Mouse (Mus musculus): ENCODE data around the gene Mrpl49.

The Mrpl49 gene

DNA sequence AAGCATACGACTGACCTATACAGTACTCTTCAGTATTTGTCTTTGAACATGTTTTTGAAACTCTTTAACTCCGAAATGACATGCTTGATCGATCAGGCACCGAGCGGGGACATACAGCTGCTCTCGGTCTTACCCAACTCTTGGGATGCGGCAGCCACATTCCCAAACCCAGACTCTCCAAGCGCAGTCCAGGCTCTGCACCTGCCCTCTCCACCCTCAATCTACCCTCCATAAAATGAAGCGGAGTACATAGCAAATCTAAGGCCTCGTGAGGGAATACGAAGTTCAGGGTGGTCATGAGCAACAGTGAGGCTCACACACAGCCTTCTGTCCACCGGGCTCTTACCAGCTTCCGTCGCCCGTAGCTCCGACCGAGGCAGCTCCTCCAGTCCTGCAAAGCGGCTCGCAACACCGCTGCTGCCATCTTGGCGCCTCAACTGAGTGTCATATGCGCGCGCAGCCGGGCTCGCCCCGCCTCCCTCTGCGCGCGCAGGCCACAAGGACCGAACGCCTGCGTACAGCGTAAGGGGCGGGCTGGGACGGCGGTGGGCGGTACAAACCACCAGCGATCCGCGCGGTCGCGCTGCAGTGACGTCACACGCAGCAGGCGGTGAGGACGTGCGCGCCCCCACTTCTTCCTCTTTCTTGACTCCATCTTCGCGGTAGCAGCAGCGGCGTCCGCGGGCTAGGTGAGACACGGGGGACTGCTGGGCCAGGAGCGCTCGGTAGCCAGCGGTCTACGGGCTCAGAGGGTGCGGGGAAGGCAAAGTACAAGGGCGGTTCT, at the start of gene Mrpl49, which contains the start of gene Fau:
Gene Mrpl49 (minus strand): TSS at position 473 of the 784 bp plus-strand sequence.
Gene Fau (plus strand): TSS at position 532 of the 784 bp plus-strand sequence.
- DNase-seq (ENCODE audit: low spot score in 2 of 2), result peak; percentile 97

- DNase-seq (ENCODE audit: low spot score in 2 of 2), result no peak
Observed at GRCm38 (mm10) chr19:6105586-6105985, 48.0 kb upstream of the Mrpl49 start, which contains the start of gene Naaladl1. TSS of gene Naaladl1 (plus strand) at chr19:6105782.

DNA sequence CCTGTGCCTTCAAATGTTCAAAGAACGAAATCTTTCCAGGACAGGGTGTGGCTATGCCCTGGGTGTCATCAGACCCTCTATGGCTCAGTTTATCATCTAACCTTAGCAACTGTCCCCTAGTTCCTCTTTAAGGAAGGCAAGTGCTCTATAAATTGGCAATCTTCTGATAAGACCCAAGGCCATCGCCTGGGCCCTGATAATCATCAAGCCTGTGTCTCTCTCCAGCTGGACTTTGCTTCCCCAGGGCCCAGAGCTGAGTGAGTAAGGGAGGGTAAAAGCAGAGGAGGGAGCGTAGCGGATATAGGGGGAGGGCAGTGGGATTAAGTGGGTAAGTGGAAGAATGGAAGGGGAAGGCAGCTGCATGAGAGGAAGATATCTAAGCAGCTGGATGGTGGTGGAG, 46.9 kb upstream of the Mrpl49 start:
- DNase-seq (ENCODE audit: low spot score in 2 of 2), result no peak

DNA sequence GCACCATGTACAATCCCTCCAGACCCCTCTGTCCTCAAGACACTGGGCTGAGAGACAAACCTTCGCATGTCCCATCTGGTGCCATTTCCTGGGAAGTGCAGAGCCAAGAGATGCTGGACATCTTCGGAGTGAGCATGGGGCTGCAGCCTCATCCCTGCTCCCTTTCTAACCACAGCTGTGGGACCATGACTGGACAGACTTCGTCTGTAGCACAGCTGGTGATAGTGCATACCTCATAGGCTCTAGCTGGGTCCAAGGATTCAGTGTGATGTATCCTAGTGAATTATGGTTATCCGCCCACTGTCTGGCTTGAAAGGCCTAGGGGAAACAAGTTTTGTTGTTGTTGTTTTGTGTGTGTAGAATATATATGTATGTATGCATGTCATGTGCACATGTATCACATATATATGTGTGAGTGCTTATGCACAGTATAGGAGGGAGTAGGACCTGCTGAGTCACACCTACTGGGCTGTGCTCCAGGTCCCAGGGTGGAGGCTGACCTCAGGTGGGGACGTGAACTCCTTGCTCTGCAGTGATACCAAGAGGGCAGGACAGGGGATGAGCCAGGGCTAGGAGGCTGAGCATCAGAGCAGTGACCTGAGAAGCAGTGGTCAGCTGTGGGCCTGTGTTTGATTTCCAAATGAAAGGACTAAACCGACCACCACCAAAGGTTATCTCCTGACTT, 44.7 kb upstream of the Mrpl49 start:
- no peak for DNase-seq (ENCODE audit: low spot score in 2 of 2)

DNA sequence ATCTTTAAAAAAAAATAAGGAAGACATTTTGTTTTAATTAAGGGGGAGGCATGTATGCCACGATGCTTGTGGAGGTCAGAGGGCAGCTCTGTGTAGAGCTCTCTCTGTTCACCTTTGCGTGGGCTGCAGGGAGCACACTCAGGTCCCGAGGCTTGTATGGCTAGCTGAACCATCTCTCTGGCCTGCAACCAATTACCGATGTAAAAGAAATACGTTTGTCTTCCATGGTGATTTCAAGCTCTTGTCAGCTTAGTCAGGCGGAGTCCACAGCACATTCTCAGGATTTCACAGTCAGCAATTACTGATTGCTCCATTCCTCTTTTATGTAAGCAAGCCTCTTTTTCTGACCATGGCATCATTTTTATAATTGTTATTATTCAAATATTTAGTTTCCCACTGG, 43.6 kb upstream of the Mrpl49 start:
- DNase-seq (ENCODE audit: low spot score in 2 of 2), result no peak

- DNase-seq (ENCODE audit: low spot score in 2 of 2), result no peak
Observed at GRCm38 (mm10) chr19:6097847-6098246, 40.3 kb upstream of the Mrpl49 start.

GRCm38 (mm10) chr19:6094119-6094518, 36.5 kb upstream of the Mrpl49 start, which contains the start of gene AC131692.1:
TSS of gene AC131692.1 (plus strand) at chr19:6094419.
- no peak for DNase-seq (ENCODE audit: low spot score in 2 of 2)

DNA sequence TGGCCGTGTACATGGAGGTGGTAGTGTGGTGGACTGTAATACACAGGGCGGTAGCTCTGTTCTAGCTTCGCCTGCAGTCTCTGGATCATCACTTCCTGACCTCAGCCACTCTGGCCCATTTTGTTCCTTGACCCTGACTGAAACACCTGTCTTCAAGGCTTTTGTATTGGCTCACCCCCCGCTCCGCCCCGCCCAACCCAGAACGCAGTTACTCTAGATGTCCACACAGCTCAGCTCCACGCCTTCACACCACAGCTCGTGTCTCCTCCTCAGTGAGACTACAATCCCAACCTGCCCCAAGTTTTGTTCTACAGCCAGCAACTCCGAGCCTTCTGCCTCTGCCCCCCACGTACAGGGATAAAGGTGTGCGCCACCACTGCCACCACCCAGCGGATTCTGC, 31.3 kb upstream of the Mrpl49 start:
- DNase-seq (ENCODE audit: low spot score in 2 of 2), result no peak

DNA sequence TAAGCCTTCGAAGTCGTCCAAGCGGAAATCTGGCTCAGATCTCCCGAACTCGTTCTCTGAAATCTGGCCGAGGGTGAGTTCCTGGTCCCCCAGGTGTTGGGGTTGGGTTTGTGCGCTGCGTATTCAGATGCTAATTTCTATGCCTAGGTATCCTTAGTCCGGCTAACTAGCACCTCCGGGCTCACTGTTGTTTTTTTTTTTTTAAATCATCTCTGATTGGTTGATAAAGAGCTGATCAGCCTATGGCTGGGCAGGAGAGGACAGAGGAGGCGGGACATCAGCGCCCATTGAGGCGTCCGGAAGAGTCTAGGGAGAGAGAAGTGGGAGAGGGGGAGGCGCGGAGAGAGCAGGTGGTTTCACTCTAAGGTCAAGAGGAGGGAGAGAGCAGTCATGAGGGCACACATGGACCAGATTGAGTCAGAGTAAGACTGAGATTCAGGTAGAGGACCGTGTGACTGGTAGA, 27.9 kb upstream of the Mrpl49 start:
- peak in 1 of 2 experiments; percentile 19 for DNase-seq (ENCODE audit: low spot score in 2 of 2)

DNA sequence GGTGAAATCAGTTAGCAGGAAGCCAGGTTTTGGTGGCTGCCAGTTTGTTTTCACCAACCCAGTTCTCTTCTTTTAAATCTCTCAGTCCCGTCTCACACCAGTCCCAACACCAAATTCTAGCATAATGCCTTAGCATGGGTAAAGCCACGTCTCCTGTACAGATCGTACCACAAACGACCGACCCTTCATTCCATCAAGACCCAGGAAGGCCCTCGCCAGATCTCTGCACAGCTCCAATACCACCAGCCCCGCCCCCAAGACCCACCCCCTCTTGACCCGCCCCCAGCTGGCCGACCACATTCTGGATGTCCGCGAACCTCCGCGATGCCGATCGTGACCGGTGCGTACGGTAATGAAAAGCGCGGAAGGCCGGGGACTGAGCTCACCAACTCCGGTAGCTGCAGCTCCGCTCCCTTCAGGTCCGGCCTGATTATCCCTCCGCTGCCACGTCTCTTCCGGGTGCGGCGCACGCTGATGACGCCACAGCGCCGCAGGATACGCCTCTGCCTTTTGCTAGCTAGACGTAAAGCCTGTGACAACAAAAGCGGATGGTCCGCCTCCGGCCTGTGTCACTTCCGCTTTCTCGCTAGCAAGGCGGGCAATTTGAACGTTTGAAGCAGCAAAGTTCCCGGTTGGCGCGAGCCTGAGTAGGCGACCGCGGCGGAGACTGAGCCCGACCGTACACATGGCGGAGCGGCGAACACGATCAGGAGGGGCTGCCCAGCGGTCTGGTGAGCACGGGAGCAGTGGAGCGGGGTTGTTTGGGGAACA, 27.1 kb upstream of the Mrpl49 start, which contains the start of the genes Zfpl1 and Cdca5:
Gene Zfpl1 (minus strand): TSS at position 479 of the 771 bp plus-strand sequence.
Gene Cdca5 (plus strand): TSS at position 506 of the 771 bp plus-strand sequence.
- DNase-seq (ENCODE audit: low spot score in 2 of 2), result peak; percentile 92 to 95

DNA sequence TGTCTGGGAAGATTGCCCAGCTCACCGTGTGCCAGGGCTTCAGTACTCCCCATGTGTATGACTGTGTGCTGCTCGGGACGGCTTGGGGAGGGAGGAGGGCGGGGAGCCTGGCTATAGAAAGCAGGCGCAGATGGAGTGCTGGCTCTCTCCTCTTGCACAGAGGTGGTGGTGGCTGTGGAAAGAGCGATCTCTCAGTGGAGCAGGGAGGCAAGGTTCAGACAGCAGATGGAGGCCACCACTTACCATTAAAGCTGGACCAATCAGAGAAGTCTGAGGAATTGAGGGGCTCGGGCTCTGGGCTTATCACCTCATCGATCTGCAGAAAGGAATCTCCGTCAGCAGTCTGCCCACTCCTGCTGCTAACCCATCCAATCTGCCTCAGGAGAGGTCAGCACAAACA, 24.6 kb upstream of the Mrpl49 start, which contains the start of gene Gm28374:
Gene Gm28374 (minus strand): TSS at position 101 of the 400 bp plus-strand sequence.
- no peak for DNase-seq (ENCODE audit: low spot score in 2 of 2)

DNA sequence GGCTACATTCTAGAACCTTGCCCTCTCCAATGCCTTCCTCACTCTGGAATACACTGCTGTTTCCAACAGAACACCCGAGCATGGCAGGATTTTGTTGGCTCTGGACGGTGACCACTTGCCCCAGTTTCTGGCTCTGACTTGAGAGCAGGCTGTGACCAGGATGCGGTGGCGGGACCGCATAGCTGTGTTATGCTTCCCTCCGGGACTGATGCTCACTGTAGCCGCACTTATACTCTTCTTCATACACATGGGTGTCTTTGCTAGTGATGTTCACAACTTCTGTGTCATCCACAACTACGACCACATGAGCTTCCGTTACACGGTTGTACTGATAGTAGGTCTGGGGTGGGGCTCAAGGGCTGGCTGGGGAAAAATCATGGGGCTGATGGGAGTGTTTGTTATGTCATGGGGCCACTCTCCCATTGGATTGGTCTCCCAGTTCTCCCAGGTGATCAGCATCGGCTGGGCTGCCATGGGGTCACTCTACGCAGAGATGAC, 22.4 kb upstream of the Mrpl49 start, which contains the start of gene Tmem262:
Gene Tmem262 (plus strand): TSS at position 51 of the 498 bp plus-strand sequence.
- DNase-seq (ENCODE audit: low spot score in 2 of 2), result no peak

DNA sequence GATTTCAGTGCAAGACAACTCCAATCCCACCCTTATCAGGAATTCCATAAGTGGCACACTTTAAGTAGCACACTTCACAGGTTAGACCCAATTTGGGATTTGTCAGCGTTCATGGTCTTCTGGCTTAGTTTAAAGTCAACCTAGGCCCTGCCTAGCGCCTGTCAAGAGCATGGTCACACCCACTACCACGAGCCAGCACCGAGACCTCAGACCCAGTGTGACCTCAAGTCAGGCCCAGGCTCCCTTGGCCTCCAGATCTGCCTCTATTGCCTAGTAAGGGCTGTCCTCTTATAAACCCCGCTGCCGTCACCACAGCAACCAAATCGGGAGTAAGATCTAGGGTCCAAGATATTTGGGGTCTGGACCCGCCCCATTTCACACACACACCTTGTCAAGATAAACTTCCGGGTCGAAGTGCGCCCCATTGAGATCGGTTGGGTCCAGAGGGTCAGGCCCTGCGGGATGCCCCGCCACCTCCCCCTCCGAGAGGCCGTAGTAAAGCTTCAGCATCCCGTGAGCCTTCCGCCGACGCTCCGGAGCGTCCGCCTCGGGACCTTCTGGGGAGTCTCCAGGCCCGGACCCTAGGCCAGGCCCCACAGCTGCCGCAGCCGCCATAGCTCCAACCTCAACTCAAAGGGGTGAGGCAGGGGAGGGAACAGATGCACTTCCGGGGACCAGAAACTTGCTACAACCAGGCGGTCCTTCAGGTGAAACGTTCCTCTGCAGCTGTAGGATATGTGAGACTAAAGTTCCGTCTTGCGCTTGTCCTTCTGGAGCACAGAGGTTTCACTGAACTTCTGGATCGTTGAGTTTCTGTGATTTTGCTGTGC, 19.2 kb upstream of the Mrpl49 start, which contains the start of gene Vps51:
Gene Vps51 (minus strand): TSS at position 668 of the 830 bp plus-strand sequence.
- DNase-seq (ENCODE audit: low spot score in 2 of 2), result peak; percentile 71 to 75

DNA sequence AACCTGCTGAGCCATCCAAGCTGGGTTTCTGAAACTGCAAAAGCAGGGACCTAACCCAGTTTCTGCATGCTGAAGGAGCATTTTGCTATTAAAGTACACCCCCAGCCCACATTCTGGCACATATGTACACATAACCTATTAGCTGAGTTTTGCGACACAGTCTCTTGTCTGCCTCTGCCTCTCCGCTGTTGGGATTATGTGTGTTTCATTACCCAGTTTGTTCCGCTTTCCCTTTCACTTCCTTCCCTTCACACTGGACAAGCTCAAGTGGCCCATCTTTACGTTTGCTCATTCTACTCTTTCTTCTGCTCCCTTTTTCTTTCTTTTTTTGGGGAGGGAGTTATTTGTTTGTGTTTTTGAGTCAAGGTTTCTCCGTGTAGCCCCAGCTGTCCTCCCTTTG, 16.3 kb upstream of the Mrpl49 start:
- DNase-seq (ENCODE audit: low spot score in 2 of 2), result no peak

DNA sequence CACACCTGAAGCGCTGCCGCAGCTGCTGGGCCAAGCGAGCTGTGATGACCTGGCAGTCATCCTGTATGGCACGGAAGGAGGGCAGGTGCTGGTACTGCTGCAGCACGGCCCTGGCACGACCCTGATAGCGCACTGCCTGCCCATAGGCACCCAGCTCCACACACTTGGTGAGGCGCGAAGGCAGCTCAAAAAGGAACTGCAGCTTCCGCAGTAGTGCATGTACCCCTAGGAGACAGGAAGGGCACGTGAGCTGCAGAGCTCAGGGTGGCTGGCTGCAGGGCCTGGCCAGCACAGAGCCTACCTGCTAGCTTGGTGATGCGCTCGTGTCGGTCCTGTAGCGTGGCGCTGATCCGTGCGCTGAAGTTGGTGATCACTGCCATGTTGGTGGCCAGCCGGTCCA, 13.7 kb upstream of the Mrpl49 start:
- no peak for DNase-seq (ENCODE audit: low spot score in 2 of 2)

GRCm38 (mm10) chr19:6070571-6071250, 13.1 kb upstream of the Mrpl49 start:
- DNase-seq (ENCODE audit: low spot score in 2 of 2), result no peak

- DNase-seq (ENCODE audit: low spot score in 2 of 2), result no peak
Observed at GRCm38 (mm10) chr19:6069851-6070250, 12.3 kb upstream of the Mrpl49 start.

DNA sequence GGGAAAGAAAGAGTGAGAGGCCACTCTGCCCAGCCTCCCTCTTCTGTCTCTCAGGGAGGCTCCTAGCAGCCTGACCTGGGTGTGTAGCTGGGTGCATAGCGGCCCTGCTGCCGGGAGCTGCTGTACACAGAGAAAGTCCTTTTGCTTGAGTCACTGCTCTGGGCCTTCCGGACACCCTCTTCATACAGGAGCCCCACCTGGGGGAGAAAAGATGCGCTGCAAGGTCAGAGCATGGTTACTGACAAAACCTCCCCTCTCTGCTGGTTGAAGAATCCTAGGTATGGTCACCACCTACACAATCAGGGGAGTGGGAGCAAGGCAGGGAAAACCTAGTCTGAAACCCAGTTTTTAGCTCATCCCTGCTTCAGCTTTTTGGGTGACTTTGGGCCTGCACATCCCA, 11.4 kb upstream of the Mrpl49 start:
- no peak for DNase-seq (ENCODE audit: low spot score in 2 of 2)

DNA sequence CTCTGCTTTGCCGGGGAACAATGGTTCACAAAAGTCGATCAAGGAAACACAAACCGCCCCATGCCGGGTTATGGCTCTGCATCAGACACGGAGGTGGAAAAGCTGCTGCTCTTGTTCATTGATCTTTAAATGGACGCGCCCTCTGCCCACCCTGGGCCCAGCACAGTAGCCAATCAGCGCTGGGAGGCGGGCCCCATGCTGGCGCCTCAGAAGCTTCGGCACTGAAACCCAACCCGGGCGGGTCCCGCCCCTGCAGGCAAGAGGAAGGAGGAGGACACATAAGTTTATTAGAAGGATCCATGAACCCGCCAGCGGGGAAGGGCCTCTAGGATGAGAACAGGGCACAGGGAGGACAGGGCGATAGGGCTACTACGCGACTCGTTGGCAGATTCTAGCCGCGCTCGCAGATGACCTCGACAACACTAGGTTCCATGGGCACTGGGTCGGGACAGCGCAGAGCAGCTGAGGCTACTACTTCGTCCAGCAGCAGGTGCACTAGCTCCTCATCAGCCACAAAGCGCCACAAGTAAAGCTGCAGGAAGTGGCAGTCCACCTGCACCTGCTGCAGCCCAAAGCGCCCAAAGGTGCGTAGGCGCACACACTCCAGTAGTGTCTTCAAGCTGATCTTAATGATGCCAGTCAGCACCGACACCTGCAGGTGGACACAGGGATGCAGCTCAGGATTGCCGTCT, 10.3 kb upstream of the Mrpl49 start, which contains the start of gene Tm7sf2:
Gene Tm7sf2 (minus strand): TSS at position 650 of the 692 bp plus-strand sequence.
- peak; percentile 81 to 92 for DNase-seq (ENCODE audit: low spot score in 2 of 2)
